Mouse (Mus musculus) gastrocnemius, postnatal 36 days (tissue): Measurements from ENCODE around the gene Gabra2. TPM values are rescaled to one million over a fixed set of nuclear protein-coding genes. Genes with fewer than 3 reads are reported as not detected.

Source experiments
- DNase-seq, 2 experiments: peaks; one replicate each; pipeline ENCODE4 v3.0.0; 2022
- intact Hi-C: fragments of 180-260 bp; cut with DNase I; formaldehyde crosslinking; loops from one replicate; pipeline ENCODE4 v1.15.1; 2025
- long read RNA-seq, 2 experiments: library from polyadenylated mRNA; stranded (forward); transcript quantifications; one replicate each; pipeline ENCODE4 v2.0.0; 2021
- total RNA-seq, 2 experiments: library from RNA; stranded (reverse); gene quantifications; 2 replicates each; pipeline ENCODE4 v1.2.3; 2021

The Gabra2 gene
- total RNA-seq = under 1 TPM; 0.07 to 0.23 TPM
- long read RNA-seq, experiment 1 = 0 reads
- long read RNA-seq, experiment 2 = 0 reads

DNA sequence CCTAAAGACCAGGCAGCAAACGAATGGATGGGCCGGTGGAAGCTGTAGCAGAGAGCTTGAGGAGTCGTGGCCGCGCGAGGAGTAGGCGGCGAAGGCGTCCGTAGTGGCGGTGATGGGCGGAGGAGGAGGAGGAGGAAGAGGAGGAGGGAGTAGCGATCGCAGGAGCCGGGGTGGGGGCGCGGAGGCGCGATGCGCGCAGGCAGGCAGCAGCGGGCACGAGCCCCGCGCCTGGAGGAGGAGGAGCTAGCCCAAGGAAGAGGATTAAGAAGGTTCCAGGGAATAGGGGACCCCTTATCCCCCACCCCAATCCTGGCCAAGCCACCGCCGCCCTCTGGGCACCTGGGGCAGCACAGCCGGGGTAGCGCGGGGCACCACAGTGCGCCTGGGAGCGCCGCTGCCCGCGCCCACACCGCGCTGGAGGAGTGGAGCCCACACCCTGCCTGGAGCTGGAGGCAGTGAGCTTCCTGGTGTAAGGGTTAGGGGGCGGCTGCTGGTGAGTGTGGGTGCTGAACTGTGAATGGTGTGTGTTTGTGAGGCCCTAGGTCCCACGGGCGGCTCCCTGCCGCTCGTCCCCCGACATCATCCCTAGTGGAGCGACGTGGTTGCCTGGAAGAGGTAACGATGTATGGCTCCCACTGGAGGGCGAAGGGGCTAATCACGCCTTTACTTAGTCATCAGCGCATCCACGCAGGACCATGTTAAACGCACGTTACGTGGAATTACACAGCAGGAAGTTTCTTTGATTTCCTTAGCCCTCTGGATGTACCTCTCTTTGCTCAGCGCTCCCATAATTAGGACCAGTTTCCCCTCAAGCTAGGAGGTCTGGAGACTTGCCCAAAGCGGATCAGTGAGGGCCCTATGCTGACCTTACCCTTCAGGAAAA lies at the start of gene Gabra2:
Gene Gabra2, minus strand, starts transcription at position 125 of the 883 bp plus-strand sequence.
- intact Hi-C loops = no loop called here
- DNase-seq = no peak

- intact Hi-C loops = no loop called here
- DNase-seq = no peak
Observed at GRCm38 (mm10) chr5:71136691-71137090, 41.0 kb upstream of the Gabra2 start.

DNA sequence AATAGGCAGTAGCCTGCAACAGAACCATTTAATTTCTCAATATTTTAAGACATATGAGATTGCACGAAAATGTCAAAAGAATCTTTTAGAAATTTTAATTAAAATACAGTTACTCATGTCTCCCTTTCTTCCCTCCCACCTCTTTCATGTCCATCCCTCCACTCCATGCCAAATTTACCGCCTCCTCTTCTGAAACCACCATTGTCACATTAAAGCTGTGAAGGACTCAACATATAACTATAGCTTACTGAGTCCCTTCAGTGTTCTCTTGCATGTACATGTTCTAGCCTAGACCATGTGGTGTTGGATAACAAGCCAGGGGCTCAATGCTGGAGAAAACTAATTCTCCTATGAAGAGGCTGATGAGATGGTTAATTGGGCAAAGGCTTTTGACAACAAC lies 40.2 kb upstream of the Gabra2 start:
- DNase-seq = no peak

DNA sequence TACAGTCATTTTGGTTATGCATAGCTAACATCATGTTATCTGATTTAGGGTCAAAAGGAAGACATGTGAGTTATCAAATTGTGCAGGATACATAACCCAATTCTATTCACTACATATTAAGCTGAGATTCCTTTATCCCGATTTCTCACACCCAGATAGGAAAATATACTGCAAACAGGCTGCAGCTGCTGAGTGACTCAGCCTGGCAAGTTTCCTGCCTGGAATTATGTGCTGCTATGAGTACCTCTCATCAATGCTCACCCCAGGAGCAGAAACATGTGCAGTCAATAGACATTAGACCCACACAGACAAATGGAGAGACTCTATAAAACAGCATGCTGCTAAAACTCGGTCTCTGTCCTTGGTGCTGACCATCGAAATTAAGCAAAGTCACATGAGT lies 32.1 kb upstream of the Gabra2 start:
- intact Hi-C loops = no loop called here
- DNase-seq = no peak

More for the DNA sequence above, 40.2 kb upstream of the Gabra2 start:
- intact Hi-C loops = no loop called here

- no peak for DNase-seq
- intact Hi-C loops = no loop called here
Observed at GRCm38 (mm10) chr5:71115216-71115615, 19.6 kb upstream of the Gabra2 start.

GRCm38 (mm10) chr5:71095180-71095579 lies 469 bp downstream of the Gabra2 start:
- DNase-seq = no peak
- intact Hi-C loops = no loop called here

DNA sequence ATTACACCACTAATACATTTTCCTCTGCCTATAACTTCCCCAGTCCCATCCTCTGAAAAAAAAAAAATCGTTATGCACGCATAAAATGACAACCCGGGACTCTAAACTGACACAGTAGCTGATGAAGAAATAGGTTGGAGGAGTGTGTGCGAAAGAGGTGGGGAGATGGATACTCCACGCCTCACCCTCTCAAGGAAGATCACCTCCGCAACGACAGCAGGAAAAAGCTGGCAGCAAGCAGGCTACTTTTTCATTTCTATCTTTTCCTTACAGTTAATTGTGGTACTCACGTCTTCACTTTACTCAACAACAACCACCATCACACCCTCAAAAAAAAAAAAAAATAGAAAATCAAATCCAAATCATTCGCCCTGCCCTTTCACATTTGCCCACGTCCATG lies 873 bp downstream of the Gabra2 start:
- intact Hi-C loops = no loop called here
- no peak for DNase-seq

GRCm38 (mm10) chr5:71093807-71094206 lies 1.8 kb downstream of the Gabra2 start:
- DNase-seq = no peak
- intact Hi-C loops = no loop called here

DNA sequence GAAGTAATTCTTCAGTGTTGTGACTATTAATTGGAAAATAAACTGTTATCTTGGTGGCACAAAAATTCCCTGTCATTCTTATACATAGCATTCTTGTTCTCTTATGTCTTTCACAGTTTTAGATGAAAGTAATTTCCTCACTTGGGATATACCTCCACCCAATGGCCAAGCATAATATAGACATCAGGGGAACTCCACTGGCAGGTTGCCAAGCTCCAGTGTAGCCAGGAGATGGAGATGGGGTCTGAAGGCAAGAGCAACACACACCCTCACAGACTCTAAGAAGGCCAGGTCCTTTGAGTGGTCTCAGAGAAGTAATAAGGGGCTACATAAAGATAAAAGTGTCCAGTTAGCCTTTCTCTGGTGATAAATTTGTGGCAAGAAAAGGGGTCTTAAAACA lies 3.2 kb downstream of the Gabra2 start:
- no peak for DNase-seq
- intact Hi-C loops = no loop called here

GRCm38 (mm10) chr5:71091926-71092325 lies 3.7 kb downstream of the Gabra2 start:
- no peak for DNase-seq
- intact Hi-C loops = no loop called here

DNA sequence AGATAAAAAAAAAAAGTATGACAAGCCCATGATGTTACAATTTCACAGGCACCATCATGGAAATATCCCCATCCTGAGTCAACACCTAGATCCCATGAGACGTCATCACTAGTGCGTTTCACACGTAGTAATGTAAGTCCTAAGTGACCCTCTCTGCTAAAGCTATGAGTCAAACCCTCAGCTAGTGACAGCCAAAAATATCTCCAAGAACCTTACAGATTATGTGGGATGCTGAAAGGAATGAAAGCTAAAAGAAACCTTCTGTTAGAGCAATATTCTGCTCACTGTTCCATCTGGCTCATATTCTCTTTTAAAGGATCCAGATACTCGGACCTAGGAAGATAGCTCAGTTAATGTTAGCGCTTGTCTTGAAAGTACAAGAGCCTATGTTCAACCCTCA lies 16.8 kb downstream of the Gabra2 start:
- intact Hi-C loops = no loop called here
- no peak for DNase-seq

- DNase-seq = no peak
- intact Hi-C loops = no loop called here
Observed at GRCm38 (mm10) chr5:71061696-71062095, 34.0 kb downstream of the Gabra2 start.

GRCm38 (mm10) chr5:71058047-71058446 lies 37.6 kb downstream of the Gabra2 start:
- DNase-seq = no peak
- intact Hi-C loops = no loop called here

GRCm38 (mm10) chr5:71037352-71037751 lies 58.3 kb downstream of the Gabra2 start:
- DNase-seq = no peak
- intact Hi-C loops = no loop called here

- intact Hi-C loops = no loop called here
- DNase-seq = no peak
Observed at GRCm38 (mm10) chr5:71025956-71026355, 69.7 kb downstream of the Gabra2 start.

GRCm38 (mm10) chr5:71011751-71012150 lies 83.9 kb downstream of the Gabra2 start:
- intact Hi-C loops = no loop called here

GRCm38 (mm10) chr5:71011271-71011670 lies 84.4 kb downstream of the Gabra2 start:
- intact Hi-C loops = no loop called here
- no peak for DNase-seq

More at GRCm38 (mm10) chr5:71011751-71012150, 83.9 kb downstream of the Gabra2 start:
- DNase-seq = no peak

- intact Hi-C loops = no loop called here
- no peak for DNase-seq
Observed at GRCm38 (mm10) chr5:71010797-71011196, 84.9 kb downstream of the Gabra2 start.

DNA sequence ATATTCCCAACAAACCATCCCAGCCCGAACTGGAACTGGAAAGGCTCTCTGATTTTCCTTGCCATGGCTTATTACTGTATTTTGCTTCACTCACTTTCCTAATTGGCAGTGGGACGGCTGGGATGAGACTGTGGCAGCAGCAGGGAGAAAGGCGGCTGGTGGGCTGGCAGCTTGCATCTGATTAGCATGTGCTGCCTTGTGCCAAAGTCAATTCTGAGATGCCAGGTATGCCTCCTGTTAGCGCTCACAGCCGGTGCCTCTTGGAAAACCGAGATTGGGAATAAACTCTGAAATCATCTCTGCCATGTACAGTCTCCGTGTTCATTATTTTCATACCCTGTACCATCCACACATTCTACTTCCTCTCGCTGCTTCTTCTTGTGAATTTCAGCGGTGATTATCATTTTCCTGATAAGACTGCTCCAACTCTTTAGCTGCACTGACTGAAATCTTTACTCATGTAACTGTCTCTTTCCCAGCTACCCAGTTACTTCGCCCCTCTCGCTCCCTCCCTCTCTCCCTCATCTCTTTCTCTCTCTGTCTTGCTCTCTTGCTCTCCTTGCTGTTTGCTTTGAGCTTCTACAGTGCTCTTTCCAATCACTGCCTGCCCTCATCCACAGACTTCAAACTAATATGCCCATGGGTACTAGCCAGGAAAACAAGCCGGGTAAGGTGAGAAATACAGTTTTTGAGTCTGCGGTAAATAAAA lies 99.9 kb downstream of the Gabra2 start:
- no peak for DNase-seq
- intact Hi-C loops = no loop called here

DNA sequence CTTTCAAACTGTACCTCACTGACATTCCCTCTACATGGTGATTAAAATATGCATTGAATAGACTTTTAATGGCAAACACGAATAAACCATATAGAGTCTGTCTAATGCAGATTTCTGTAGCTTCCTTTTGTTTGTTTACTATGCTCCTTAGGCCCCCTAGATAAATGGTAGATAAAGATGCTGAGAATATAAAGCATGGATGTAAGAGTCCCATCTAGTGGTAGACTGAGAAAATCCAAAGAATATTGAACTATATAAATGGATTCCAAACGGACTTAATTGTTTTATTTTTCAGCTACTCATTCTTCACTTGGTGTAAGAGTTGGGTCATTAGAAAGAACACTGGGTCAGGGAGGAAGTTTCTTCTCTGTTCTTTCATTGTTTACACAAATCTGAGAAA lies 102.4 kb downstream of the Gabra2 start:
- DNase-seq = no peak
- intact Hi-C loops = no loop called here

- intact Hi-C loops = no loop called here
- no peak for DNase-seq
Observed at GRCm38 (mm10) chr5:70990891-70991290, 104.8 kb downstream of the Gabra2 start.
